Mouse (Mus musculus): ENCODE data around the gene Polr3g.

Gene Polr3g

GRCm38 (mm10) chr13:81710775-81711545 is at the start of gene Polr3g, which contains the start of gene Mblac2:
TSS of gene Polr3g (minus strand) at chr13:81711013.
TSS of gene Mblac2 (plus strand) at chr13:81711341.
- peak; percentile 97 for DNase-seq (ENCODE audit: low read depth, low spot score)

GRCm38 (mm10) chr13:81760379-81760778 is 49.6 kb upstream of the Polr3g start:
- peak; percentile 76 for DNase-seq (ENCODE audit: low read depth, low spot score)

GRCm38 (mm10) chr13:81757058-81757660 is 46.3 kb upstream of the Polr3g start:
- no peak for DNase-seq (ENCODE audit: low read depth, low spot score)

GRCm38 (mm10) chr13:81755324-81755723 is 44.5 kb upstream of the Polr3g start:
- DNase-seq (ENCODE audit: low read depth, low spot score) = no peak

- no peak for DNase-seq (ENCODE audit: low read depth, low spot score)
Measured at GRCm38 (mm10) chr13:81754878-81755277, 44.1 kb upstream of the Polr3g start.

GRCm38 (mm10) chr13:81744092-81744396 is 33.2 kb upstream of the Polr3g start:
- no peak for DNase-seq (ENCODE audit: low read depth, low spot score)

GRCm38 (mm10) chr13:81743391-81744091 is 32.7 kb upstream of the Polr3g start:
- DNase-seq (ENCODE audit: low read depth, low spot score) = no peak

GRCm38 (mm10) chr13:81740898-81741297 is 30.1 kb upstream of the Polr3g start:
- DNase-seq (ENCODE audit: low read depth, low spot score) = peak; percentile 19

GRCm38 (mm10) chr13:81736606-81737005 is 25.8 kb upstream of the Polr3g start:
- no peak for DNase-seq (ENCODE audit: low read depth, low spot score)

GRCm38 (mm10) chr13:81730362-81730761 is 19.5 kb upstream of the Polr3g start:
- no peak for DNase-seq (ENCODE audit: low read depth, low spot score)

GRCm38 (mm10) chr13:81729102-81729501 is 18.3 kb upstream of the Polr3g start:
- no peak for DNase-seq (ENCODE audit: low read depth, low spot score)

GRCm38 (mm10) chr13:81728141-81728540 is 17.3 kb upstream of the Polr3g start:
- peak; percentile 66 for DNase-seq (ENCODE audit: low read depth, low spot score)

GRCm38 (mm10) chr13:81713896-81714295 is 3.1 kb upstream of the Polr3g start:
- DNase-seq (ENCODE audit: low read depth, low spot score) = no peak

- DNase-seq (ENCODE audit: low read depth, low spot score) = peak; percentile 49
Measured at GRCm38 (mm10) chr13:81711546-81712371, 946 bp upstream of the Polr3g start.

- peak; percentile 28 for DNase-seq (ENCODE audit: low read depth, low spot score)
Measured at GRCm38 (mm10) chr13:81710266-81710665, 547 bp downstream of the Polr3g start.

GRCm38 (mm10) chr13:81709805-81710204 is 1.0 kb downstream of the Polr3g start:
- no peak for DNase-seq (ENCODE audit: low read depth, low spot score)

- DNase-seq (ENCODE audit: low read depth, low spot score) = no peak
Measured at GRCm38 (mm10) chr13:81706311-81706710, 4.5 kb downstream of the Polr3g start.

GRCm38 (mm10) chr13:81703621-81704020 is 7.2 kb downstream of the Polr3g start:
- no peak for DNase-seq (ENCODE audit: low read depth, low spot score)

- DNase-seq (ENCODE audit: low read depth, low spot score) = peak; percentile 72
Measured at GRCm38 (mm10) chr13:81703148-81703547, 7.7 kb downstream of the Polr3g start.

GRCm38 (mm10) chr13:81694446-81694845 is 16.4 kb downstream of the Polr3g start:
- DNase-seq (ENCODE audit: low read depth, low spot score) = peak; percentile 70

- DNase-seq (ENCODE audit: low read depth, low spot score) = peak; percentile 75
Measured at GRCm38 (mm10) chr13:81691606-81692005, 19.2 kb downstream of the Polr3g start.

GRCm38 (mm10) chr13:81690477-81690876 is 20.3 kb downstream of the Polr3g start:
- no peak for DNase-seq (ENCODE audit: low read depth, low spot score)
